Mouse (Mus musculus) heart, adult 2 months (tissue): ENCODE data around the gene Ezr.
A peak's percentile ranks its signal among the peaks of the same experiment; 100 is the strongest.

ENCODE experiments used
- CTCF ChIP-seq: fragments of 200-600 bp; IDR thresholded peaks from 2 replicates; pipeline ENCODE4 v1.8.1; 2022; ENCODE audit warnings: antibody characterized with exemption, mild to moderate bottlenecking, moderate library complexity
- EP300 ChIP-seq: fragments of 200-500 bp; IDR thresholded peaks from 2 replicates; pipeline ENCODE4 v1.6.1; 2011; ENCODE audit warnings: low read depth, low read length, control low read depth; ENCODE audit not compliant: insufficient read depth
- POLR2A ChIP-seq: fragments of 200-500 bp; IDR thresholded peaks from 2 replicates; pipeline ENCODE4 v1.6.1; 2011; ENCODE audit warnings: mild to moderate bottlenecking, low read depth, low read length, control low read depth; ENCODE audit not compliant: insufficient read depth

GRCm38 (mm10) chr17:6759717-6760292 is 22.8 kb downstream of the Ezr start:
- peak; percentile 40 for TF ChIP-seq CTCF
- TF ChIP-seq POLR2A: no peak
- TF ChIP-seq EP300: no peak
